In genomic region chr13:76530867-76531504, GRCm38 (mm10) we compare ENCODE assay signal across 25 mouse cellular contexts.
DNase-seq lines count a peak whose midpoint lies in the region; ATAC-seq and TF ChIP-seq lines count a peak whose summit lies in the region.
"Had no signal": no experiment of that assay in that cellular context is flagged by ENCODE, and none has a peak within 500 bp of the region (broad histone marks: within the 10 kb centered on the region; RNA-seq: fewer than 3 reads in every experiment).

No protein-coding gene starts in this region.

- no peaks in the 10 kb centered on the region for H3K4me1 ChIP-seq in forebrain, embryonic 13.5 days
- H3K4me1 ChIP-seq in forebrain, embryonic 14.5 days (ENCODE audit: control insufficient read depth, insufficient read depth, low read length), result no peaks in the 10 kb centered on the region
- no peaks in the 10 kb centered on the region for H3K4me1 ChIP-seq in hindbrain, embryonic 15.5 days (replicated peaks)
- H3K4me1 ChIP-seq in hindbrain, postnatal 0 days (ENCODE audit: insufficient read depth, low read length), result no peaks in the 10 kb centered on the region
- no peaks in the 10 kb centered on the region for H3K4me1 ChIP-seq in midbrain, embryonic 12.5 days
- H3K4me1 ChIP-seq in midbrain, postnatal 0 days (ENCODE audit: insufficient read depth, low read length), result no peaks in the 10 kb centered on the region
- H3K4me1 ChIP-seq: limb, embryonic 13.5 days; lung, embryonic 15.5 days; midbrain, embryonic 15.5 days; neural tube, embryonic 15.5 days had no signal

- ATAC-seq in forebrain, embryonic 13.5 days, result 0 out of 2 replicates have a peak, but pooled peaks have one; percentile 36
- ATAC-seq in forebrain, embryonic 14.5 days, result no peak
- 0 out of 2 replicates have a peak, but pooled peaks have one; percentile 51 for ATAC-seq in hindbrain, embryonic 15.5 days (ENCODE audit: low FRiP score, low read depth)
- no peak for ATAC-seq in hindbrain, postnatal 0 days
- peak; percentile 62; the same call in 1 of the 2 replicates for ATAC-seq in midbrain, embryonic 12.5 days (ENCODE audit: low FRiP score, low read depth)
- no peak for ATAC-seq in midbrain, postnatal 0 days (ENCODE audit: low FRiP score)
- ATAC-seq in megakaryocyte-erythroid progenitor cell, adult 5-6 weeks (replicated peaks; ENCODE audit: low FRiP score, low TSS enrichment, poor library complexity, severe bottlenecking), result no peak
- ATAC-seq: CD4-positive, CD25-positive, alpha-beta regulatory T cell, adult 4 months; intestine, postnatal 0 days; midbrain, embryonic 15.5 days had no signal

- H3K27ac ChIP-seq in forebrain, embryonic 13.5 days, result no peak overlapping the region
- no peak overlapping the region for H3K27ac ChIP-seq in forebrain, embryonic 14.5 days (ENCODE audit: low read depth, low read length)
- no peak overlapping the region for H3K27ac ChIP-seq in hindbrain, embryonic 15.5 days (replicated peaks)
- H3K27ac ChIP-seq in hindbrain, postnatal 0 days, result no peak overlapping the region
- H3K27ac ChIP-seq in midbrain, embryonic 12.5 days (replicated peaks), result no peak overlapping the region
- H3K27ac ChIP-seq in midbrain, postnatal 0 days (ENCODE audit: low read depth, low read length), result no peak overlapping the region
- H3K27ac ChIP-seq: limb, embryonic 13.5 days; lung, embryonic 15.5 days; midbrain, embryonic 15.5 days; neural tube, embryonic 15.5 days had no signal

- no peak overlapping the region for H3K9ac ChIP-seq in forebrain, embryonic 13.5 days
- no peak overlapping the region for H3K9ac ChIP-seq in forebrain, embryonic 14.5 days (ENCODE audit: low read length)
- no peak overlapping the region for H3K9ac ChIP-seq in hindbrain, embryonic 15.5 days
- no peak overlapping the region for H3K9ac ChIP-seq in hindbrain, postnatal 0 days (replicated peaks; ENCODE audit: low read length)
- H3K9ac ChIP-seq in midbrain, embryonic 12.5 days (replicated peaks), result no peak overlapping the region
- no peak overlapping the region for H3K9ac ChIP-seq in midbrain, postnatal 0 days (replicated peaks; ENCODE audit: low read length, poor library complexity, severe bottlenecking)
- H3K9ac ChIP-seq: limb, embryonic 13.5 days; lung, embryonic 15.5 days; midbrain, embryonic 15.5 days; neural tube, embryonic 15.5 days had no signal

- 94% methylated on average over 3 of the region's 3 CpGs for WGBS in forebrain, embryonic 13.5 days
- WGBS in forebrain, embryonic 14.5 days, result 95% methylated on average over 3 of the region's 3 CpGs
- WGBS in hindbrain, embryonic 15.5 days, result 90% methylated on average over 3 of the region's 3 CpGs
- 92% methylated on average over 3 of the region's 3 CpGs for WGBS in hindbrain, postnatal 0 days
- 88% methylated on average over 3 of the region's 3 CpGs for WGBS in midbrain, embryonic 12.5 days
- WGBS in midbrain, postnatal 0 days, result 84% methylated on average over 3 of the region's 3 CpGs

- H3K4me2 ChIP-seq in forebrain, embryonic 13.5 days, result no peak overlapping the region
- no peak overlapping the region for H3K4me2 ChIP-seq in forebrain, embryonic 14.5 days (ENCODE audit: low read length)
- no peak overlapping the region for H3K4me2 ChIP-seq in hindbrain, embryonic 15.5 days
- H3K4me2 ChIP-seq in hindbrain, postnatal 0 days (ENCODE audit: low read depth, low read length), result no peak overlapping the region
- no peak overlapping the region for H3K4me2 ChIP-seq in midbrain, embryonic 12.5 days (replicated peaks)
- no peak overlapping the region for H3K4me2 ChIP-seq in midbrain, postnatal 0 days (ENCODE audit: low read depth, low read length, poor library complexity, severe bottlenecking)
- H3K4me2 ChIP-seq: heart, embryonic 11.5 days; limb, embryonic 13.5 days; liver, embryonic 11.5 days; lung, embryonic 15.5 days; midbrain, embryonic 15.5 days; neural tube, embryonic 15.5 days had no signal

- no peak for DNase-seq in forebrain, embryonic 14.5 days (ENCODE audit: low spot score)
- DNase-seq in hindbrain, postnatal 0 days (ENCODE audit: low spot score), result no peak
- no peak for DNase-seq in midbrain, postnatal 0 days (ENCODE audit: low spot score)
- DNase-seq: adrenal gland, postnatal 14 days; cerebellum, adult 11 months; cerebellum, adult 9-10 months; cerebellum, postnatal 36 days; gastrocnemius, postnatal 10 days; heart, postnatal 4 days; kidney, postnatal 25 days; retina, postnatal 1 day; right cerebral cortex, postnatal 14 days; thymus, postnatal 4 days had no signal

- no peaks in the 10 kb centered on the region for H3K9me3 ChIP-seq in forebrain, embryonic 13.5 days (replicated peaks)
- H3K9me3 ChIP-seq in forebrain, embryonic 14.5 days (replicated peaks; ENCODE audit: control insufficient read depth, low read length), result no peaks in the 10 kb centered on the region
- no peaks in the 10 kb centered on the region for H3K9me3 ChIP-seq in hindbrain, embryonic 15.5 days
- H3K9me3 ChIP-seq in hindbrain, postnatal 0 days (ENCODE audit: low read length), result no peaks in the 10 kb centered on the region
- H3K9me3 ChIP-seq in midbrain, embryonic 12.5 days, result no peaks in the 10 kb centered on the region
- no peaks in the 10 kb centered on the region for H3K9me3 ChIP-seq in midbrain, postnatal 0 days (ENCODE audit: low read length)
- H3K9me3 ChIP-seq: limb, embryonic 13.5 days; lung, embryonic 15.5 days; midbrain, embryonic 15.5 days; neural tube, embryonic 15.5 days had no signal

- no peaks in the 10 kb centered on the region for H3K36me3 ChIP-seq in forebrain, embryonic 13.5 days (ENCODE audit: poor library complexity, severe bottlenecking)
- H3K36me3 ChIP-seq in forebrain, embryonic 14.5 days (ENCODE audit: control insufficient read depth, insufficient read depth, low read length), result no peaks in the 10 kb centered on the region
- H3K36me3 ChIP-seq in hindbrain, embryonic 15.5 days, result no peaks in the 10 kb centered on the region
- no peaks in the 10 kb centered on the region for H3K36me3 ChIP-seq in hindbrain, postnatal 0 days (ENCODE audit: insufficient read depth, low read length)
- H3K36me3 ChIP-seq in midbrain, embryonic 12.5 days, result no peaks in the 10 kb centered on the region
- no peaks in the 10 kb centered on the region for H3K36me3 ChIP-seq in midbrain, postnatal 0 days (ENCODE audit: insufficient read depth, low read length)
- H3K36me3 ChIP-seq: limb, embryonic 13.5 days; lung, embryonic 15.5 days; midbrain, embryonic 15.5 days; neural tube, embryonic 15.5 days had no signal

- H3K27me3 ChIP-seq in forebrain, embryonic 13.5 days, result no peaks in the 10 kb centered on the region
- no peaks in the 10 kb centered on the region for H3K27me3 ChIP-seq in forebrain, embryonic 14.5 days (replicated peaks; ENCODE audit: control insufficient read depth, insufficient read depth, low read length)
- no peaks in the 10 kb centered on the region for H3K27me3 ChIP-seq in hindbrain, embryonic 15.5 days
- H3K27me3 ChIP-seq in hindbrain, postnatal 0 days (ENCODE audit: insufficient read depth, low read length), result no peaks in the 10 kb centered on the region
- no peaks in the 10 kb centered on the region for H3K27me3 ChIP-seq in midbrain, embryonic 12.5 days
- H3K27me3 ChIP-seq in midbrain, postnatal 0 days (ENCODE audit: insufficient read depth, low read length), result no peaks in the 10 kb centered on the region
- H3K27me3 ChIP-seq: limb, embryonic 13.5 days; lung, embryonic 15.5 days; midbrain, embryonic 15.5 days; neural tube, embryonic 15.5 days had no signal

- TF ChIP-seq CTCF in hindbrain, postnatal 0 days (IDR thresholded peaks at IDR 0.05; ENCODE audit: low read depth), result no peak
- no peak for TF ChIP-seq CTCF in midbrain, postnatal 0 days (IDR thresholded peaks at IDR 0.05)

- H3K4me3 ChIP-seq in forebrain, embryonic 13.5 days, result no peak overlapping the region
- no peak overlapping the region for H3K4me3 ChIP-seq in forebrain, embryonic 14.5 days (ENCODE audit: low read depth, low read length)
- H3K4me3 ChIP-seq in hindbrain, embryonic 15.5 days, result no peak overlapping the region
- no peak overlapping the region for H3K4me3 ChIP-seq in hindbrain, postnatal 0 days (ENCODE audit: low read length)
- H3K4me3 ChIP-seq in midbrain, embryonic 12.5 days, result no peak overlapping the region
- H3K4me3 ChIP-seq in midbrain, postnatal 0 days (ENCODE audit: low read depth, low read length), result no peak overlapping the region
- H3K4me3 ChIP-seq: limb, embryonic 13.5 days; lung, embryonic 15.5 days; midbrain, embryonic 15.5 days; neural tube, embryonic 15.5 days had no signal

Comparison
In these comparisons a context has a peak if more than half of its experiments do, and no peak if none do; other contexts are left out.
1. ATAC-seq: peak in forebrain, embryonic 13.5 days (single experiment), hindbrain, embryonic 15.5 days (single experiment) and midbrain, embryonic 12.5 days (single experiment); none in forebrain, embryonic 14.5 days (single experiment), hindbrain, postnatal 0 days (single experiment), midbrain, postnatal 0 days (single experiment) and megakaryocyte-erythroid progenitor cell, adult 5-6 weeks (single experiment).